Mouse (Mus musculus) heart, adult 2 months (tissue): ENCODE data around the gene Nfatc2ip.

Experiments used
- CTCF ChIP-seq: fragments of 200-600 bp; IDR thresholded peaks from 2 replicates; pipeline ENCODE4 v1.8.1; 2022; ENCODE audit warnings: antibody characterized with exemption, mild to moderate bottlenecking, moderate library complexity
- POLR2A ChIP-seq: fragments of 200-500 bp; IDR thresholded peaks from 2 replicates; pipeline ENCODE4 v1.6.1; 2011; ENCODE audit warnings: mild to moderate bottlenecking, low read depth, low read length, control low read depth; ENCODE audit not compliant: insufficient read depth

GRCm38 (mm10) chr7:126338906-126339305 lies 57.6 kb downstream of the Nfatc2ip start:
- TF ChIP-seq POLR2A (no peak), CTCF (no peak)
